Mouse (Mus musculus) lung, postnatal 0 days (tissue): ENCODE results near the gene Tmem240.

Experiments used
- CTCF ChIP-seq: IDR thresholded peaks from 2 replicates; pipeline ENCODE4 v1.5.1; 2016; ENCODE audit warnings: antibody characterized with exemption, mild to moderate bottlenecking
- EP300 ChIP-seq: IDR thresholded peaks from 2 replicates; pipeline ENCODE4 v1.6.1; 2016; ENCODE audit warnings: antibody characterized with exemption, mild to moderate bottlenecking, control low read depth

DNA sequence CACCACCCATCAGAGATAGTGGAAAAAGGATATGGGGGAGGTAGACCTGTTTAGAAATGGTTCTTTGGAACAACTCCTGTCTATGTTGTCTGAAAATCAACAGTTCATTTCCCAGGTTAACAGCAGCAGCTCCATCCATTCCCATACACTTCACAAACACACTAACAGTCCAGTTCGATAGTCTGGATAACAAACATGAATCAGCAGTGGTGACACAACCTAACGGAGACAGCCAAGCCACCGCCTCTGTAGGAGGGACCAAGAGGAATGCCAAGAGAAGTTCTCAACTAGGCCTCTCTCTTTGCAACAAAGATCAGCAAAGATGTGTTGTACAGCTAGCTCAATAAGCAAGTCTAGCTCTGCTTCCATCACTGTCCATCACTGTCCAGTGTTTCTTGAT, 27.8 kb downstream of the Tmem240 start:
- TF ChIP-seq EP300 (no peak), CTCF (no peak)
